Mouse (Mus musculus) testis, adult 2 months (tissue): ENCODE data around the gene Lrrc32. TPM values are rescaled to one million over a fixed set of nuclear protein-coding genes. Genes with fewer than 3 reads are reported as not detected.

Experiments
- H3K27ac ChIP-seq: fragments of 200-500 bp; 2 replicates; pipeline ENCODE4 v1.5.1; 2012; ENCODE audit warnings: low read depth, low read length; ENCODE audit not compliant: control insufficient read depth, insufficient read depth
- H3K27me3 ChIP-seq: fragments of 200-500 bp; 2 replicates; pipeline ENCODE4 v1.6.1; 2012; ENCODE audit warnings: mild to moderate bottlenecking, low read length, moderate library complexity; ENCODE audit not compliant: control insufficient read depth, insufficient read depth
- H3K36me3 ChIP-seq: fragments of 200-500 bp; 2 replicates; pipeline ENCODE4 v1.6.1; 2012; ENCODE audit warnings: mild to moderate bottlenecking, low read length; ENCODE audit not compliant: control insufficient read depth, insufficient read depth
- H3K4me1 ChIP-seq: fragments of 200-500 bp; 2 replicates; pipeline ENCODE4 v1.6.1; 2012; ENCODE audit warnings: low read length; ENCODE audit not compliant: control insufficient read depth, insufficient read depth
- H3K4me3 ChIP-seq: fragments of 200-500 bp; 2 replicates; pipeline ENCODE4 v1.5.1; 2012; ENCODE audit warnings: low read depth, mild to moderate bottlenecking, low read length, moderate library complexity, mixed read lengths; ENCODE audit not compliant: control insufficient read depth
- CTCF ChIP-seq: fragments of 200-500 bp; IDR thresholded peaks from 2 replicates; pipeline ENCODE4 v1.5.1; 2012; ENCODE audit warnings: low read depth, mild to moderate bottlenecking, inconsistent platforms, low read length, moderate library complexity; ENCODE audit not compliant: control insufficient read depth, insufficient read depth, insufficient replicate concordance
- POLR2A ChIP-seq: fragments of 200-500 bp; IDR thresholded peaks from 2 replicates; pipeline ENCODE4 v1.6.1; 2012; ENCODE audit warnings: low read depth, mild to moderate bottlenecking, inconsistent platforms, low read length, moderate library complexity; ENCODE audit not compliant: control insufficient read depth
- polyA plus RNA-seq: library from polyadenylated mRNA; depleted of rRNA; stranded (reverse); fragments of >200 nt; gene quantifications from 2 replicates; pipeline ENCODE4 v1.2.3, GENCODE M21; 2012

The Lrrc32 gene
- polyA plus RNA-seq, 1 experiment = 0.48 TPM

GRCm38 (mm10) chr7:98522576-98522975 is 33.5 kb downstream of the Lrrc32 start:
- no peak overlapping the region for H3K27ac ChIP-seq
- H3K4me3 ChIP-seq = no peak overlapping the region
- no peak for TF ChIP-seq POLR2A
- no peak for TF ChIP-seq CTCF
- no peaks in the 10 kb centered on the region for H3K27me3 ChIP-seq
- H3K36me3 ChIP-seq = no peaks in the 10 kb centered on the region
- peaks cover 2% of the 10 kb centered on the region; the same call in 1 of the 2 replicates for H3K4me1 ChIP-seq

GRCm38 (mm10) chr7:98523070-98523812 is 34.2 kb downstream of the Lrrc32 start:
- H3K4me3 ChIP-seq = no peak overlapping the region
- 0 out of 2 replicates have a peak overlapping the region, but pooled peaks have one; percentile 19 for H3K27ac ChIP-seq
- no peaks in the 10 kb centered on the region for H3K27me3 ChIP-seq
- no peaks in the 10 kb centered on the region for H3K36me3 ChIP-seq
- peaks cover 2% of the 10 kb centered on the region; the same call in 1 of the 2 replicates for H3K4me1 ChIP-seq
- no peak for TF ChIP-seq POLR2A
- TF ChIP-seq CTCF = no peak

DNA sequence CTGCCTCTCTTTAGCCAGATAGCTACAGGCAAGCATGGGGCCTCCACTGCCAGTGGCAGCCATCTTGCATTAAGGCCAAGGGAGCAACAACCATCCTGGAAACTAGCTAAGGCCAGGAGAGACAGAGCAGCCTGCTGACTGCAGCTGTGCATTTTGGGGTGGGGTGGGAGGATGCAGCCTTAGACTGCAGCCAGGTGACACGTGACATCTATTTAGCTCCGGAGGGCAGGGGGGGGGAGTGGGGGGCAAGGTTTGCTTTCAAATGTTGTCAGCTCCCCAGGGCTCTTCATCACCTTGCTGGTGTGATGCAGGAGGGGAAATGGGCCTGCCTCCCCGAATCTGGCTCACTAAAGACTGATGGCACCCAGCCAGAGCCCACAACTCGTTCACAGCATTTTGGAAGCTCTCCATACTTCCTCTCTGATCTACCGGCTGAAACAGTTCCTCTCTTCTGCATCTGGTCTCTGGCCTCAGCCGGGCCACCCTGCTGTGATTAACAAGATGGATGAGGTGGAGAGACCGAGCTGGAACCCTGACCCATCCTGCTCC is 34.8 kb downstream of the Lrrc32 start:
- TF ChIP-seq POLR2A = no peak
- TF ChIP-seq CTCF = no peak
- Histone ChIP-seq H3K4me3 (no peak overlapping the region), H3K27ac (no peak overlapping the region), H3K27me3 (no peaks in the 10 kb centered on the region), H3K4me1 (peaks cover 2% of the 10 kb centered on the region; the same call in 1 of the 2 replicates), H3K36me3 (no peaks in the 10 kb centered on the region)

DNA sequence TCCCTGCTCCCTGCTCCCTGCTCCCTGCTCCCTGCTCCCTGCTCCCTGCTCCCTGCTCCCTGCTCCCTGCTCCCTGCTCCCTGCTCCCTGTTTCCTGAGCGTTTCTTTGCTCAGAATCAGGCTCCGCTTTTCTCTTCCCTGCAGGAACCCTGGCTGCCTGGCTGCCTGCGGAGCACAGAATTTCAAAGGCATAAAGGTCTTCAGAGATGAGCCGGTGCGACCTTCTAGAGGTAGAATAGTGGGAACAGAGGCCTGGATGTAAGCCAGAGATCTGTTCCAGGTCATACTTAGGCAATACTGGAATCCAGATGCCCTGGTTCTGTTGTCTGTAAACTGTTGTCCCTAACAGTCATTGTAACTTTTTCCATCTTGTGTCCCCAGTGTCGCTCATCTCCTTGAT is 35.3 kb downstream of the Lrrc32 start:
- Histone ChIP-seq H3K27ac (no peak overlapping the region), H3K4me1 (peaks cover 2% of the 10 kb centered on the region; the same call in 1 of the 2 replicates), H3K4me3 (no peak overlapping the region), H3K27me3 (no peaks in the 10 kb centered on the region), H3K36me3 (no peaks in the 10 kb centered on the region)
- TF ChIP-seq POLR2A (no peak), CTCF (no peak)

DNA sequence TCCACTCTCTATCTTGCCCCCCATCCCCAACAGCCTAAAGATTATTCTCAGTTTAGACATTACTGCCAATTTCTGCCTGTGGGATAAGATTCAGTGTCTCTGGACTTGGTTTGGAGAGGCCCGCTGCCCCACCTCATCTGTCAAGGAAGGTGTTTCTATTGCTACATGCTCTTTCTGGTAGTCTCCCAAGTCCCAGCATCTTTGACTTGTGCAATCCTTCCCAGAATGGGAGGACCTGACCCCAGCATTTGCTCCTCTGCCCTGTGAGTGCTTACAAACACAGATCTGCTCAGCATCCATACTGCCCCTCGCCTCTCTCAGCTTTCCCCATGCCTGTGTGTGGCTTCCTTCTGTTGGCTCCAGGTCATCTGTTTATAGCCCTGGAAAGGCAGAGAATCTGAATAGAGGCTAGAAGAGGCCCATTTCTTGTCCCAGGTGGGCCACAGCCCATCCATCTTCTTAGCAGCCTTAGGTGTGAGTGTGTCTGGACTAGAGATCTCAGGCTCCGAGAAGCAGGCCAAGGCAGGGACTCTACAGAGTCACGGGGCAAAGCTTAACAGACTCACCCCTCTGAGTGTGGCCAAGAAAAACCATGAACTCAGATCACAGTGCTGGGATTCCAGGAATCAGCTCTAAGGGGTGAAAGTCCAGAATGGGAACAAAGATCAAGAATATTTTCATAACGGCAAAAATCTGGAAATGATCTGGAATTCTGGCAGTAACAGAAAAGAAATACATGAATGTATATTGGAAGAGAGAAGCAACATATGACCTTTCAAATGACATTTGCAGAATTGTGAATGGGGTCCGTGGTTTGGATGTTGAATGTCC is 36.0 kb downstream of the Lrrc32 start:
- Histone ChIP-seq H3K4me1 (peaks cover 2% of the 10 kb centered on the region; the same call in 1 of the 2 replicates), H3K4me3 (no peak overlapping the region), H3K27me3 (no peaks in the 10 kb centered on the region), H3K27ac (no peak overlapping the region), H3K36me3 (no peaks in the 10 kb centered on the region)
- TF ChIP-seq POLR2A = no peak
- no peak for TF ChIP-seq CTCF

GRCm38 (mm10) chr7:98527085-98527484 is 38.0 kb downstream of the Lrrc32 start:
- Histone ChIP-seq H3K36me3 (no peaks in the 10 kb centered on the region), H3K4me3 (no peak overlapping the region), H3K4me1 (peaks cover 4% of the 10 kb centered on the region; the same call in 1 of the 2 replicates), H3K27ac (no peak overlapping the region), H3K27me3 (no peaks in the 10 kb centered on the region)
- TF ChIP-seq CTCF (no peak), POLR2A (no peak)

DNA sequence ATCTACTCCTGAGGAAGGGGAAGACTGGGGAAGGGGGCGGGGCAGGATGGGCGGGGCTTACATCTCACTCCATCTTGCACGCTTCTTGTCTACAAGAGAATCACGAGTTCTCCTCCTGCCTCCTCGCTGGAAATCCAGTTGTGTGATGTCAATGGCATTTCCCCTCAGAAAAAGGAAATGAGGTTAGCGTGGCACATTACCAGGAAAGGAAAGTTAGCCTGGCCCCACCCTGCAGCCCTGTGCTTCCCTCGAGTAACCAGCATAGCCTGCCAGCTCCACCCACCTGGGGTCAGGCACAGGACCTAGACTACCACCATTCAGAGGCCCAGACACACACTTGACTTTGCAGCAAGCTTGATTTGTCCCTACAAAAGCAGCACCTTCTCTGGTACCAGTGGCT is 42.5 kb downstream of the Lrrc32 start:
- no peaks in the 10 kb centered on the region for H3K36me3 ChIP-seq
- H3K27me3 ChIP-seq = no peaks in the 10 kb centered on the region
- TF ChIP-seq CTCF (no peak), POLR2A (no peak)
- H3K4me3 ChIP-seq = no peak overlapping the region
- H3K4me1 ChIP-seq = peaks cover 2% of the 10 kb centered on the region; the same call in 1 of the 2 replicates
- H3K27ac ChIP-seq = no peak overlapping the region
